Mouse (Mus musculus) hindbrain, embryonic 14.5 days (tissue): ENCODE results near the gene Gm17783. TPM values are rescaled to one million over a fixed set of nuclear protein-coding genes. Genes with fewer than 3 reads are reported as not detected.
"Not testable (repeated sequence)": the region's sequence is repeated elsewhere in the genome, so short reads cannot be mapped to it uniquely, and the experiment has no call there.

Experiments
- ATAC-seq: fragments of 200-750 bp; cut with Nextera tagmentation; 2 replicates; pipeline ENCODE4 v1.8.0; 2017; ENCODE audit warnings: moderate number of reproducible peaks, mild to moderate bottlenecking, moderate TSS enrichment, moderate library complexity; ENCODE audit not compliant: low FRiP score
- DNase-seq: peaks from one replicate; pipeline ENCODE4 v3.0.0-alpha.2; 2015; ENCODE audit warnings: low spot score
- H3K27ac ChIP-seq: fragments of 300-500 bp; sonication (generic); 2 replicates; pipeline ENCODE4 v1.5.1; 2014; ENCODE audit warnings: mild to moderate bottlenecking, moderate library complexity
- H3K27me3 ChIP-seq: fragments of 300-500 bp; sonication (generic); 2 replicates; pipeline ENCODE4 v1.6.1; 2014; ENCODE audit warnings: mild to moderate bottlenecking, low read length, mixed read lengths; ENCODE audit not compliant: control insufficient read depth, insufficient read depth
- H3K36me3 ChIP-seq: fragments of 300-500 bp; sonication (generic); replicated peaks from 2 replicates; pipeline ENCODE4 v1.6.1; 2014; ENCODE audit not compliant: control insufficient read depth, insufficient read depth
- H3K4me1 ChIP-seq: fragments of 300-500 bp; sonication (generic); replicated peaks from 2 replicates; pipeline ENCODE4 v1.6.1; 2014; ENCODE audit warnings: antibody characterized with exemption, low read length, mixed read lengths; ENCODE audit not compliant: control insufficient read depth, insufficient read depth
- H3K4me2 ChIP-seq: fragments of 300-500 bp; sonication (generic); replicated peaks from 2 replicates; pipeline ENCODE4 v1.6.1; 2014; ENCODE audit warnings: mild to moderate bottlenecking, moderate library complexity
- H3K4me3 ChIP-seq: fragments of 300-500 bp; sonication (generic); replicated peaks from 2 replicates; pipeline ENCODE4 v1.5.1; 2014; ENCODE audit warnings: mild to moderate bottlenecking, low read length
- H3K9ac ChIP-seq: fragments of 300-500 bp; sonication (generic); 2 replicates; pipeline ENCODE4 v1.6.1; 2014
- H3K9me3 ChIP-seq: fragments of 300-500 bp; sonication (generic); 2 replicates; pipeline ENCODE4 v1.6.1; 2016; ENCODE audit warnings: low read length; ENCODE audit not compliant: control insufficient read depth
- WGBS: fragments of 180-500 bp; shearing (Covaris S2); extraction: QIAGEN DNeasy Blood & Tissue Kit; methylation state at CpG from one replicate; pipeline ENCODE4 v1.1.7; 2014; 5-methylcytosine and 5-hydroxymethylcytosine counted together
- polyA plus RNA-seq: library from polyadenylated mRNA; unstranded; fragments of >200 nt; fragmentation: Nextera tagmentation; extraction: Ambion mirVana; gene quantifications from 2 replicates; pipeline ENCODE4 v1.2.1, GENCODE M21; 2014

The Gm17783 gene
- polyA plus RNA-seq, 1 experiment from 2014 or later = not detected

DNA sequence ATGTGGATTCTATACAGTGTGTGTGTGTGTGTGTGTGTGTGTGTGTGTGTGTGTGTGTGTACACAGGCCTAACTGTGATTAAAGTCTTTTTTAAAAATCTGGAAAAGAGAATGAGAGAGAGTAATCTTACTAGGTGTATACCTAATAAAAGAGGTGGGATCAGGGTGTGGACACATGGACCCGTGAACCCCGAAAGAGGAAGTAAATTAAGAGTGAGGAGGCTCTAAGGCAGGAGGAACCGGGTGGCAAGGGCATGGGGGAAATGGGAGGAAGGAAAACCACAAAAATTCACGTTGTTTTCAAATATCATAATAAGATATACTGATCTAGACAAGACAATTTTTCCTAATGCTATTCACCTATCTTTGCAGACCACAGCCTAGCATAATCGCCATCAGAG, 6.3 kb downstream of the Gm17783 start:
- Histone ChIP-seq H3K4me1 (no peaks in the 10 kb centered on the region), H3K36me3 (no peaks in the 10 kb centered on the region), H3K4me2 (no peak overlapping the region), H3K27ac (no peak overlapping the region), H3K9ac (no peak overlapping the region), H3K4me3 (no peak overlapping the region), H3K27me3 (no peaks in the 10 kb centered on the region), H3K9me3 (no peaks in the 10 kb centered on the region)
- DNase-seq = no peak
- WGBS = 86% methylated on average over 5 of the region's 5 CpGs
- no peak for ATAC-seq

GRCm38 (mm10) chr16:45495326-45495725, 36.5 kb downstream of the Gm17783 start:
- ATAC-seq = no peak
- H3K4me2 ChIP-seq = no peak overlapping the region
- DNase-seq = no peak
- no peak overlapping the region for H3K9ac ChIP-seq
- H3K9me3 ChIP-seq = no peaks in the 10 kb centered on the region
- no peak overlapping the region for H3K27ac ChIP-seq
- no peaks in the 10 kb centered on the region for H3K4me1 ChIP-seq
- 89% methylated on average over 1 of the region's 1 CpGs for WGBS
- H3K36me3 ChIP-seq = no peaks in the 10 kb centered on the region
- H3K4me3 ChIP-seq = no peak overlapping the region
- H3K27me3 ChIP-seq = no peaks in the 10 kb centered on the region

DNA sequence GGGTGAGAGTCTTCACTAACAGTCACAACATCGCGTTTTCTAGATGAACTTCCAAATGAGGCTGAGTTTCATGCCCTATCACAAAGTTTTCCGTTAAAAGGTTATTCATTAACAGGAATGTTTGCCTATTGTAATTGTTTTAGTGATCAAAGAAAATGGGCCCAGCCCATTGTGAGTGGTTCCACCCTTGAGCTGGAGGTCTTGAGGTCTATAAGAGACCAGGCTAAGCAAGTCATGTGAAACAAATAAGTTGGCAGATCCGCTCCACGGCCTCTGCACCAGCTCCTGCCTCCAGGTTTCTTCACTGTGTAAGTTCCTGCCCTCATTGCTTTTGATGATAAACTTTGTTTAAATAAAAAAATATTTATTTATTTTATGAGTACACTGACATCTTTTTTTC, 38.9 kb downstream of the Gm17783 start, which contains the start of gene Gm609:
TSS of gene Gm609 (minus strand) at position 43 of the 400 bp plus-strand sequence.
- 70% methylated on average over 5 of the region's 5 CpGs for WGBS
- no peaks in the 10 kb centered on the region for H3K36me3 ChIP-seq
- H3K4me2 ChIP-seq = no peak within 1 kb of the TSS
- no peaks in the 10 kb centered on the region for H3K4me1 ChIP-seq
- DNase-seq (no peak), ATAC-seq (no peak)
- H3K27ac ChIP-seq = no peak within 1 kb of the TSS
- no peak within 1 kb of the TSS for H3K4me3 ChIP-seq
- no peak within 1 kb of the TSS for H3K9ac ChIP-seq
- no peaks in the 10 kb centered on the region for H3K27me3 ChIP-seq
- no peaks in the 10 kb centered on the region for H3K9me3 ChIP-seq

DNA sequence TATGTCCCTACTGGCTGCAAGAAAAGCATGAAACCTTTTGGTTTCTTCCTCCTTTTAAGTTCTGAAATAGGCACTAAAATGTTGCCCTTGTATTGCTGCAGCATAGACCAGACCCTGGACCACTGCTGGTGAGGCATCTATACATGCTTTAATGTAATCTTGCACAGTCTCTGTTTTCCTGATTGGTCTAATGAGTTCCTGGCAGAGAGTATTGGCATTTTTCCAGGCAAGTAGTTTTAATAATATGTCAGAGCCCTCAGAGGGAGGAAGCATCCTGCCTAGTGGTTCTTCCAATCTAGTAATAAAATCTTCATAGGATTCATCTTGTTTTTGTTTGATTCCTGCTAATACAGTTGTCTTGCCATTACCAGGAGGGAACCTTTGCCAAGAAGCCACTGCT, 54.9 kb downstream of the Gm17783 start:
- Histone ChIP-seq H3K27ac (no peak overlapping the region), H3K9me3 (no peaks in the 10 kb centered on the region), H3K4me3 (no peak overlapping the region), H3K9ac (no peak overlapping the region), H3K4me1 (no peaks in the 10 kb centered on the region), H3K27me3 (no peaks in the 10 kb centered on the region), H3K36me3 (no peaks in the 10 kb centered on the region), H3K4me2 (no peak overlapping the region)
- DNase-seq (peak; percentile 33), ATAC-seq (no peak)

DNA sequence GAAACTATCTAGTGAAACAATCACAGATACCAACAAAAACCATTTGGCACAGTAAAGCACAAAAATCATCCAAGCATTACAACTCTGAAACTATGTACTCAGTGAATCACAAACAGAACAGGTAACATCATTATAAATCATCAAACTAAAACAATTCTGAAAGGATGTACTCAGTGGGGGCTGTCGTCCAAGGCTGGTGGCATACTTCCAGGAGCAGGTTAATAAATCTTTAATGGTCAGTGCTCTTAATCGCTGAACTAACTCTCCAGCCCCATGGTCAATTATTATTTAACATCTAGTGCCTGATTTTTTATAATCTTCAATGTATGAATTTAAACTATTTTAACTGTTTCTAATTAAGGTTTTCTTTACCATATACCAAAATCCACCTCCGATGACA, 60.0 kb downstream of the Gm17783 start:
- H3K4me2 ChIP-seq, H3K9me3 ChIP-seq, H3K4me3 ChIP-seq, H3K36me3 ChIP-seq, H3K27me3 ChIP-seq, H3K27ac ChIP-seq, H3K4me1 ChIP-seq, H3K9ac ChIP-seq, ATAC-seq, DNase-seq: not testable (repeated sequence)
- 81% methylated on average over 3 of the region's 3 CpGs for WGBS

Other genes with a start within 250 kb of the Gm17783 start
- 356 and 413 TPM in 2 replicates for gene Cd200, start 123.0 kb downstream of the Gm17783 start, polyA plus RNA-seq
- gene Gm609, start 39.1 kb downstream of the Gm17783 start, polyA plus RNA-seq = not detected in 2 replicates
- gene Slc9c1, start 3.3 kb upstream of the Gm17783 start, polyA plus RNA-seq = not detected in 2 replicates
- gene Gcsam, start 78.3 kb upstream of the Gm17783 start, polyA plus RNA-seq = 0.08 TPM in 1 of 2 replicates, not detected in the other
- gene BC016579, start 122.0 kb upstream of the Gm17783 start, polyA plus RNA-seq = 0.09 TPM in 1 of 2 replicates, not detected in the other
- 0.53 and 0.59 TPM in 2 replicates for gene Tmprss7, start 161.6 kb upstream of the Gm17783 start, polyA plus RNA-seq
- gene Tagln3, start 192.6 kb upstream of the Gm17783 start, polyA plus RNA-seq = 457 and 485 TPM in 2 replicates
- 34.5 and 34.7 TPM in 2 replicates for gene Abhd10, start 210.9 kb upstream of the Gm17783 start, polyA plus RNA-seq